Mouse (Mus musculus) embryonic fibroblast, embryonic 13.5 days (primary cell): ENCODE results near the gene Fam120a. TPM values are rescaled to one million over a fixed set of nuclear protein-coding genes. Genes with fewer than 3 reads are reported as not detected.

Source experiments
- H3K27ac ChIP-seq: 2 replicates; pipeline ENCODE4 v1.5.1; 2012; ENCODE audit warnings: low read length, control low read depth, inconsistent platforms; ENCODE audit not compliant: insufficient read depth
- H3K4me1 ChIP-seq: 2 replicates; pipeline ENCODE4 v1.6.1; 2011; ENCODE audit warnings: low read length; ENCODE audit not compliant: control insufficient read depth, insufficient read depth
- H3K4me3 ChIP-seq: 2 replicates; pipeline ENCODE4 v1.5.1; 2011; ENCODE audit warnings: mild to moderate bottlenecking, control low read depth, low read length; ENCODE audit not compliant: insufficient read depth
- CTCF ChIP-seq: IDR thresholded peaks from 2 replicates; pipeline ENCODE4 v1.5.1; 2011; ENCODE audit warnings: mild to moderate bottlenecking, control low read depth, low read length, moderate library complexity, borderline replicate concordance; ENCODE audit not compliant: insufficient read depth
- POLR2A ChIP-seq: IDR thresholded peaks from 2 replicates; pipeline ENCODE4 v1.6.1; 2011; ENCODE audit warnings: low read depth, mild to moderate bottlenecking, control low read depth, low read length, moderate library complexity
- polyA plus RNA-seq: library from polyadenylated mRNA; stranded (reverse); fragments of >200 nt; gene quantifications from 2 replicates; pipeline ENCODE4 v1.2.4, GENCODE M21; 2011; ENCODE audit warnings: low read depth; ENCODE audit not compliant: missing spikeins, insufficient read length

The Fam120a gene
- polyA plus RNA-seq, 1 experiment = 174 TPM

GRCm38 (mm10) chr13:48922712-48923111, 45.1 kb downstream of the Fam120a start:
- Histone ChIP-seq H3K4me3 (no peak overlapping the region), H3K27ac (no peak overlapping the region), H3K4me1 (no peaks in the 10 kb centered on the region)
- TF ChIP-seq POLR2A (no peak), CTCF (no peak)

- H3K4me1 ChIP-seq = no peaks in the 10 kb centered on the region
Observed at GRCm38 (mm10) chr13:48921256-48921655, 46.6 kb downstream of the Fam120a start.

GRCm38 (mm10) chr13:48919756-48920415, 47.9 kb downstream of the Fam120a start:
- no peak for TF ChIP-seq POLR2A
- no peak overlapping the region for H3K27ac ChIP-seq
- no peaks in the 10 kb centered on the region for H3K4me1 ChIP-seq
- no peak overlapping the region for H3K4me3 ChIP-seq

More at GRCm38 (mm10) chr13:48921256-48921655, 46.6 kb downstream of the Fam120a start:
- TF ChIP-seq POLR2A (no peak), CTCF (no peak)
- Histone ChIP-seq H3K27ac (no peak overlapping the region), H3K4me3 (no peak overlapping the region)

GRCm38 (mm10) chr13:48917113-48917599, 50.7 kb downstream of the Fam120a start:
- no peak overlapping the region for H3K27ac ChIP-seq
- TF ChIP-seq CTCF (no peak), POLR2A (no peak)
- peaks cover 4% of the 10 kb centered on the region; the same call in 1 of the 2 replicates for H3K4me1 ChIP-seq

GRCm38 (mm10) chr13:48913680-48914079, 54.1 kb downstream of the Fam120a start:
- no peak for TF ChIP-seq POLR2A
- no peak for TF ChIP-seq CTCF
- no peak overlapping the region for H3K4me3 ChIP-seq
- H3K27ac ChIP-seq = no peak overlapping the region
- H3K4me1 ChIP-seq = peaks cover 4% of the 10 kb centered on the region; the same call in 1 of the 2 replicates

More at GRCm38 (mm10) chr13:48917113-48917599, 50.7 kb downstream of the Fam120a start:
- H3K4me3 ChIP-seq = no peak overlapping the region

GRCm38 (mm10) chr13:48913141-48913540, 54.7 kb downstream of the Fam120a start:
- peaks cover 4% of the 10 kb centered on the region; the same call in 1 of the 2 replicates for H3K4me1 ChIP-seq
- no peak overlapping the region; the same call in 1 of the 2 replicates for H3K27ac ChIP-seq
- TF ChIP-seq CTCF (no peak), POLR2A (no peak)
- H3K4me3 ChIP-seq = no peak overlapping the region

GRCm38 (mm10) chr13:48911426-48911825, 56.4 kb downstream of the Fam120a start:
- TF ChIP-seq CTCF = no peak
- no peak for TF ChIP-seq POLR2A

GRCm38 (mm10) chr13:48905458-48905857, 62.4 kb downstream of the Fam120a start:
- Histone ChIP-seq H3K4me1 (no peaks in the 10 kb centered on the region), H3K27ac (no peak overlapping the region), H3K4me3 (no peak overlapping the region)
- no peak for TF ChIP-seq POLR2A
- no peak for TF ChIP-seq CTCF

More at GRCm38 (mm10) chr13:48911426-48911825, 56.4 kb downstream of the Fam120a start:
- Histone ChIP-seq H3K4me1 (peaks cover 4% of the 10 kb centered on the region; the same call in 1 of the 2 replicates), H3K4me3 (no peak overlapping the region), H3K27ac (no peak overlapping the region)

GRCm38 (mm10) chr13:48895376-48895775, 72.4 kb downstream of the Fam120a start:
- Histone ChIP-seq H3K27ac (no peak overlapping the region), H3K4me3 (no peak overlapping the region), H3K4me1 (no peaks in the 10 kb centered on the region; the same call in 1 of the 2 replicates)
- TF ChIP-seq POLR2A (no peak), CTCF (no peak)

GRCm38 (mm10) chr13:48890260-48890960, 77.4 kb downstream of the Fam120a start:
- TF ChIP-seq POLR2A (no peak), CTCF (no peak)
- H3K4me3 ChIP-seq = no peak overlapping the region
- H3K4me1 ChIP-seq = no peaks in the 10 kb centered on the region
- no peak overlapping the region for H3K27ac ChIP-seq
